Mouse (Mus musculus): ENCODE data around the gene Epb41l1. TPM values are rescaled to one million over a fixed set of nuclear protein-coding genes. Genes with fewer than 3 reads are reported as not detected.
A peak's percentile ranks its signal among the peaks of the same experiment; 100 is the strongest.

Epb41l1 gene
- polyA plus RNA-seq, 1 experiment from 2014 or later, result 4.5 TPM

DNA sequence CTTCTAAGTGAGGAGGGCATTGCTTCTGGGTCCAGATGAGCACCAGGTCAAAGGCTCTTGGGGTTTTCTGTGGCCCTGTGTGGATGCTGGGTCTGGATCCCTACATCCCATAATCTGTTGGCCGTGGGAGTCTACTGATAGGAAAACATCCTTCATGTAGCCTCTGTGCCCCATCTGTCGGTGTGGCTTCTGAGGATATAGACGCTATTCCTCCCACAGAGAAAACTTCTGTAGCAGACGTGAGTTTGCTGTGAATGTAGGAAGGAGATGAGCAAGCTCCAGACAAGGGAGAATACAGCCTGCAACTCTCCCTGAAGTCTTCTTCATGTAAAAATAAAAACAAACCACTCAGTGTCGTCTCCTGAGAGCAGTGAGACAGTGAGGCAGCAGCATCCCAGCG, 97.6 kb downstream of the Epb41l1 start:
- Histone ChIP-seq H3K9me3 (no peaks in the 10 kb centered on the region), H3K9ac (peak overlapping the region; percentile 1; the same call in 1 of the 2 replicates), H3K4me1 (peaks cover 4% of the 10 kb centered on the region; the same call in 1 of the 2 replicates), H3K27ac (no peak overlapping the region), H3K27me3 (no peaks in the 10 kb centered on the region), H3K36me3 (peaks cover 63% of the 10 kb centered on the region), H3K4me2 (no peak overlapping the region), H3K4me3 (no peak overlapping the region)
- 87% methylated on average over 6 of the region's 6 CpGs for WGBS
- ATAC-seq (ENCODE audit: insufficient number of reproducible peaks, insufficient read depth, low FRiP score, low TSS enrichment, low read depth), result no peak

DNA sequence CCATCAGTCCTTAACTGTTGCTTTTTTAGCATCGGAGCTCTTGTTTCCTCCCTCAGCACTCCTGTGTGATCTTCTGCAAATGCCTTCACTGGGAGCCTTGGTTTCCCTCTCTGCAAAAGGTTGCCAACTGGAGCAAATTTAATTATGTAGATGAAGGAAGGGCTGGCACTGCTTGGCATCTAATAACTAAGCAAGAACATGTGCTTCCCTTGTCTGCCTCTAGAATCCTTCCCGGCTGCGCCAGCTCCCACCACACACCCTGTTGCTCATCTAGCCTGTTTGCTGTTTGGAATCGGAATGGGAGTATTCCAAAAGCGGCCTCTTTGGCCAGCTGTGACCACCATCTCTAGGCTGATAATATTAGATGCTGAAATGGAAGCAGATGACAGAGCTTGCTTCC, 98.9 kb downstream of the Epb41l1 start:
- H3K36me3 ChIP-seq, result peaks cover 63% of the 10 kb centered on the region
- ATAC-seq (ENCODE audit: insufficient number of reproducible peaks, insufficient read depth, low FRiP score, low TSS enrichment, low read depth), result no peak
- peaks cover 4% of the 10 kb centered on the region; the same call in 1 of the 2 replicates for H3K4me1 ChIP-seq
- WGBS, result 84% methylated on average over 5 of the region's 5 CpGs
- no peaks in the 10 kb centered on the region for H3K27me3 ChIP-seq
- no peak overlapping the region for H3K27ac ChIP-seq
- H3K9me3 ChIP-seq, result no peaks in the 10 kb centered on the region
- H3K4me2 ChIP-seq, result no peak overlapping the region
- 0 out of 2 replicates have a peak overlapping the region, but pooled peaks have one; percentile 0 for H3K9ac ChIP-seq
- H3K4me3 ChIP-seq, result no peak overlapping the region

DNA sequence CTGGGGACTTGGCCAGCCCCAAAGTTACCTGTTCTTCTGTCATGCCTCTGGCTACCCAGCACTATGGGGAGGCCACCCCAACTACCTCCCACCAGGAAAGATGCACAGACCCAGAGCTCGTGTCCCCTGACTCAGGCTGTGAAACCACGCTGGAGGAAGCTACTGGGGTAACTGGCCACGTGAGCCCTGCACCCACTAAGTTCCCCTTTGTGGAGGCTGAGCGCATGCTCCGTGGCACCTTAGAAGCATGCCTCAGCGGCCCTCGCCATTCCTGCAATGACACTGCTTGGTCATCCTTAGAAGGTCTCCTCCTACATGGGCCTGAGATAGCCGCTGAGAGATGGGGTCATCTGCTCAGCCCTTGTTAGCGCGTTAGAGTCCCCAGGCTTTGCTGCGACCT, 102.3 kb downstream of the Epb41l1 start:
- WGBS, result 83% methylated on average over 11 of the region's 11 CpGs
- no peak overlapping the region for H3K9ac ChIP-seq
- no peak overlapping the region for H3K27ac ChIP-seq
- H3K9me3 ChIP-seq, result no peaks in the 10 kb centered on the region
- H3K27me3 ChIP-seq, result no peaks in the 10 kb centered on the region
- H3K4me3 ChIP-seq, result no peak overlapping the region
- ATAC-seq (ENCODE audit: insufficient number of reproducible peaks, insufficient read depth, low FRiP score, low TSS enrichment, low read depth), result no peak
- H3K36me3 ChIP-seq, result peaks cover 71% of the 10 kb centered on the region
- peaks cover 4% of the 10 kb centered on the region; the same call in 1 of the 2 replicates for H3K4me1 ChIP-seq
- H3K4me2 ChIP-seq, result no peak overlapping the region

DNA sequence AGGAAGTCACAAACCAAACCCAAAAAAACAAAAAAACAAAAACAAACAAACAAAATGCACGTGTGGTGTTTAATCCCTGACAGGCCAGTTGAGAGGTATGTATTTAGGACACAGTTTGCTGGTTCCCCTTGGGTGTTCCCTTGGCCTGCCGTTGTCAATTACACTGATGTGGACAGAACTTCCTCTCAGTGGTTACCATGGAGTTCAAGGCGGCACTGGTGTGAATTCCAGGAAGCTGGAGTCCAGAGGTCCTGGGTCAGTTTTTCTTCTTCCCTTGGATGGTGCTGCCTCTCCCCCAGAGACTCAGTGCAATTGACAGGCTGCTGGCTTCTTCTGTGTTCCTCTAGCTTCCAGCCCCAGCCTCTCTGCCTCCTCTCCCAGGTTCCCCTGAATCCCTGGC, 103.4 kb downstream of the Epb41l1 start:
- Histone ChIP-seq H3K36me3 (peaks cover 65% of the 10 kb centered on the region), H3K27ac (no peak overlapping the region), H3K9ac (no peak overlapping the region), H3K4me2 (no peak overlapping the region), H3K4me3 (no peak overlapping the region), H3K9me3 (no peaks in the 10 kb centered on the region), H3K4me1 (peaks cover 4% of the 10 kb centered on the region; the same call in 1 of the 2 replicates), H3K27me3 (no peaks in the 10 kb centered on the region)
- ATAC-seq (ENCODE audit: insufficient number of reproducible peaks, insufficient read depth, low FRiP score, low TSS enrichment, low read depth), result no peak
- WGBS, result 29% methylated on average over 3 of the region's 3 CpGs

DNA sequence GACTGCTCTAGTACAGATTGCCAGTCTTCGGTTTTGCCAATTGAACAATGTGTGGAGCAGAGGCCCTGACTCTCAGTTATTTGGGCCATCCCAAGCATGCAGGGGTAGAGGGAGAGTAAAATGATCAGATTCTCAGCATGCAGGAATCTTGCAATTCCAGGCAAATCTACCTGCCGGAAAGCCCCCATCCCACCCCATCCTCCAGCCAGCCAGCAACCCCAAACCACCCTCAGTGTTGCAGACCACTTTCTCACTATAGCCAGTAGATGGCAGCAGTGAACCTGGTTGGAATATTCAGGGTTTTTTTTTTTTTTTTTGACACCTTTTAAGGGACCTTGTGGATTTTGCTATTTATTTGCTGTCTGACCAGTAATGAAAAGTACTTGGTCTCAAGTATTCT, 109.0 kb downstream of the Epb41l1 start:
- ATAC-seq (ENCODE audit: insufficient number of reproducible peaks, insufficient read depth, low FRiP score, low TSS enrichment, low read depth), result no peak
- 62% methylated on average over 2 of the region's 2 CpGs for WGBS
- H3K27ac ChIP-seq, result no peak overlapping the region
- H3K36me3 ChIP-seq, result peaks cover 57% of the 10 kb centered on the region
- no peak overlapping the region for H3K4me2 ChIP-seq
- H3K27me3 ChIP-seq, result no peaks in the 10 kb centered on the region
- H3K9ac ChIP-seq, result no peak overlapping the region
- no peaks in the 10 kb centered on the region for H3K4me1 ChIP-seq
- no peaks in the 10 kb centered on the region for H3K9me3 ChIP-seq
- H3K4me3 ChIP-seq, result no peak overlapping the region

DNA sequence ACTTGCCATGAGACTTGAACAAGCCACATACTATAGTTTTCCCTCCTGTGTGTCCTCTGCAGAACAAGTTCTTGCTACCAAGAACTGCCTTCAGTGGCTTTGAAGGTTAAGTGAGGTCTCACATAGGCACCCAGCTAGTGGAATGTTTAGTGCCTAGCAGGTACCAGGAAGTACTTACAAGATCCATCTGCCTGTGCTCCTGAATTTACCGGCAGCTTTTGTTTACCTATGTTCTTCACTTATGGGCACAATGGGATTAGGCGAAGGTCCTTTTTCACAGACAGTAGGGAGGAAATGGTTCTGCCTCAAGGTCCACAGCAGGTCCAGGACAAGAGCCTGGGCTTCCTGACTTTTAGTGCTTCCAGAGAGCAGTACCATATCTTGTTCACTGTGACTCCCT, 112.5 kb downstream of the Epb41l1 start:
- Histone ChIP-seq H3K4me2 (no peak overlapping the region), H3K27ac (no peak overlapping the region), H3K4me3 (no peak overlapping the region), H3K27me3 (no peaks in the 10 kb centered on the region), H3K9ac (no peak overlapping the region), H3K36me3 (peaks cover 52% of the 10 kb centered on the region), H3K4me1 (no peaks in the 10 kb centered on the region), H3K9me3 (no peaks in the 10 kb centered on the region)
- 78% methylated on average over 2 of the region's 2 CpGs for WGBS
- ATAC-seq (ENCODE audit: insufficient number of reproducible peaks, insufficient read depth, low FRiP score, low TSS enrichment, low read depth), result no peak

DNA sequence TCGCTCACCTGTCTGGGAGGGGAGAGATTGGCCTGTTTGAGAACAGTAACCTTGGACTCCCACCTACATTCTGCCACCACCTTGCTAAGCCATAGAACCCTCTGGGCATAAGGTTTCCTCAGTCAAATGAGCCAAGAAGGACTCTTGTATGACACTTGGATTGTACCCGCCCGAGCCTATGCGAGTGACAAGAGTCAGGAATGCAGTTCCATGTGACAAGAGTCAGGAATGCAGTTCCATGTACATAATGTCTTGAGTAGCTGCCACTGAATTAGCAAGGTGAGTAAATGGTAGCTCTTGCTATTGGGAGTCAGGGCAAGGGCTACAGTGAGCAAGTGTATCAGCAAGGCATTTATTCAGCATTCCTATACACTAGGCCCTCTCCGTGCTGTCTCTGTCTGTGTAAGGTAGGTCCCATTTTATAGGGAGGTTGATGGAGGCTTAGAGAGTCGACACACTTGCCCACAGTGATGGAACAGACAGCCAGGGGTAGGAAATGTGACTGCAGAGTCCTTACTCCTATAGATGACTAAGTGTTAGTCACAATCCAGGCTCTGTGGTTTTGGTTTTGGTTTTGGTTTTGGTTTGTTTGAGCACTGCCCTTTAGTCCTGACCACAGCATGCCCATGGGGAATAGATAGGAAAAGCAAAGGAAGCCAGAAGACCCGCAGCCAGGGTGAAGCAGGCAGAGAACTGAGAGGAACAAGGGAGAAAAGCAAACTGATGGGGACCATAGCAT, 118.3 kb downstream of the Epb41l1 start:
- no peak for ATAC-seq (ENCODE audit: insufficient number of reproducible peaks, insufficient read depth, low FRiP score, low TSS enrichment, low read depth)
- H3K9ac ChIP-seq, result no peak overlapping the region
- H3K4me1 ChIP-seq, result no peaks in the 10 kb centered on the region
- H3K27ac ChIP-seq, result no peak overlapping the region
- H3K4me2 ChIP-seq, result no peak overlapping the region
- no peaks in the 10 kb centered on the region for H3K27me3 ChIP-seq
- H3K4me3 ChIP-seq, result no peak overlapping the region
- peaks cover 41% of the 10 kb centered on the region for H3K36me3 ChIP-seq
- WGBS, result 85% methylated on average over 7 of the region's 7 CpGs
- no peaks in the 10 kb centered on the region for H3K9me3 ChIP-seq

DNA sequence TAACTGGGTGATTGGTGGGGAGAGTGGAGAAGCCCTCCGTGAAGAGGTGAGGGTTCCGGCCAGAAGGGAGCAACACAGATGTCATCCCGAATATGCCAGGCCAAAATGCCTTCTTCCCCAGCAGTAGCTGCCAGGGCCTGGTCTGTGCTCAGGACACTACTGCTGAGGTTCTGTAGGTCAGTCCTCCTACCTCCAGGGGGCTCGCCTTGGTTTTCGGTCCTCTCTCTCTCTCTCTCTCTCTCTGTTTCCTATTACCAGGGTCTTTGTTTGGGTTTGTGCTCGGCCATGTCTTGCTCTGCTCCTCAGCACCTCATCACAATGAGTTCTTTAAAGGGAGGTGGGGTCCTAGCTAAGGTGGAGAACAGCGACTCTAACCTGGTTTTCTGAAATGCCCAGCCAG, 120.3 kb downstream of the Epb41l1 start:
- H3K9ac ChIP-seq, result no peak overlapping the region
- H3K27me3 ChIP-seq, result no peaks in the 10 kb centered on the region
- H3K27ac ChIP-seq, result no peak overlapping the region
- no peak overlapping the region for H3K4me2 ChIP-seq
- H3K4me1 ChIP-seq, result no peaks in the 10 kb centered on the region
- H3K9me3 ChIP-seq, result no peaks in the 10 kb centered on the region
- ATAC-seq (ENCODE audit: insufficient number of reproducible peaks, insufficient read depth, low FRiP score, low TSS enrichment, low read depth), result no peak
- H3K36me3 ChIP-seq, result peaks cover 28% of the 10 kb centered on the region
- 82% methylated on average over 7 of the region's 7 CpGs for WGBS
- no peak overlapping the region for H3K4me3 ChIP-seq

DNA sequence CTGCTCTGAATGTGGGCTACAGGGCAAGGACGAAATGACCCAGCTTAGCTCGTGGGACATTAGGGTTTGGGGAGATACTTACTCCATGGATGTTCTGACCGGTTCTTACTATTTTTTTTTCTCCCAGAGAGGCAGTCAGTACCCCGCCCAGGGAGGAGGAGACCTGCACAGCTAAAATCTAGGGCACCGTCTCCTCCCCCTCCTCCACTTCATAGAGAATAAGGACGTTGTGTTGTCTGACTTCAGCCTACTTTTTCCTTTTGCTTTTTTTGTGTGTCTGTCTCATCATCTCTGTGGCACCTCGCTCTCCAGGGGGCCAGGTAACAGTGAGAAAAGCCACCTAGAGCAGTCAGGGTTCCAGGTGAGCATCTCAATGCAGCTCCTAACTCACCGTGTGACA, 121.7 kb downstream of the Epb41l1 start:
- no peak for ATAC-seq (ENCODE audit: insufficient number of reproducible peaks, insufficient read depth, low FRiP score, low TSS enrichment, low read depth)
- H3K9me3 ChIP-seq, result no peaks in the 10 kb centered on the region
- no peak overlapping the region for H3K9ac ChIP-seq
- no peak overlapping the region for H3K27ac ChIP-seq
- H3K27me3 ChIP-seq, result no peaks in the 10 kb centered on the region
- H3K4me1 ChIP-seq, result peaks cover 3% of the 10 kb centered on the region
- H3K4me2 ChIP-seq, result no peak overlapping the region
- no peak overlapping the region for H3K4me3 ChIP-seq
- H3K36me3 ChIP-seq, result peaks cover 21% of the 10 kb centered on the region
- whole genome bisulfite sequencing, result 78% methylated on average over 8 of the region's 8 CpGs

DNA sequence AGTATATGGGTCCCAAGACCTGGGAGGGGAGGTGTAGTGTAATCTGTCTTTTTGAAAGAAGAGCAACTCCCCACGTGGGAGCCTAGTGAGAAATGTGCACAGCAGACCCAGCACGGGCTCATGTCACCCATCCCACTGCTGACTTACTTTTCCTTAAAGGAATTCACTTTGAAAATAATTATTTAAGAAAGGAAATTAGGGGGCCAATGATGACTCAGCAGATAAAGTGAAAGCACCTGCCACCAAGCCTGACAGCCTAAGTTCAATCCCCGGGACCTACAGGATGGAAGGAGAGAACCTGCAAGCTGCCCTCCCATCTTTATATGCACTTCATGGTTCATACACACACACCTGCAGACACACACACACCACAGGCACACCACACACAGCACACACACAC, 123.1 kb downstream of the Epb41l1 start:
- Histone ChIP-seq H3K4me3 (no peak overlapping the region), H3K27ac (no peak overlapping the region), H3K9me3 (no peaks in the 10 kb centered on the region), H3K9ac (no peak overlapping the region), H3K4me2 (no peak overlapping the region), H3K36me3 (peaks cover 10% of the 10 kb centered on the region), H3K4me1 (peaks cover 12% of the 10 kb centered on the region), H3K27me3 (no peaks in the 10 kb centered on the region)
- WGBS, result 72% methylated on average over 3 of the region's 3 CpGs
- no peak for ATAC-seq (ENCODE audit: insufficient number of reproducible peaks, insufficient read depth, low FRiP score, low TSS enrichment, low read depth)

DNA sequence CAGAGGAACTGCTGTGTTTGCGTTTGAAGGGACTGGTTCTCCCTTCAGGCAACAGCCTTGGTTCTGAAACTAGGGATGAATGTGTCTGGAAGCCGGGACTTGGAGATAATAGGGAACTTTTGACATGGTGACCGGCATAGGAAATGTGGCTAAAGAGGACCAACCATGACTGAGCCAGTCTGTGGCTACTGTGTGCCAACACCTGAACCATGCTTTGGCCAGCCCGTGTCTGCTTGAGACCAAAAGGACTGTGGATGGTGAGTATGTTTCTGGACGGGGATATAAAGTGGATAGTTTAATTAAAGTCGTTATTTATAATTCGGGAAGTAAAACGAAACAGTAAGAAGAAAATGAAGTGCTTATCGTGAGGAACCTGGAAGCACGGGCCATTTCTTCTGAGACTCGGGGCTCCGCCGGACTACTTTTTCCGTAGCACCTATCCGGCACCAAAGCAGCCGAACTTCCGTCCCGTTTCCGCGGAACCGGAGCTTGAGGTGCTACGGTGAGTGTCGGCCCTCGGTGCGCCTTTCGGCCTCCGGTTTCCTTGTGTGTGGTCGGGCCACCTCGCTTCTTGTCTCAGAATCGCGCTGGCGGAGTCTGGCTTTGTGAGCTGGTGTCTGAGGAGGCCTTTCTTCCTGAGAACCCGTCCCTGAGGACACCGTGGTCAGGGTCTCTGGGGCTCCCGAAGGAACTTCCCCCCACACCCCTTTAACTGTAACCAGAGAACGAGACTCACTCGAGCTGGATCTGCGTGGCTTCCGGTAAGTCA, 126.6 kb downstream of the Epb41l1 start, which contains the start of gene Aar2:
TSS of gene Aar2 (plus strand) at position 462 of the 769 bp plus-strand sequence.
- Histone ChIP-seq H3K27me3 (no peaks in the 10 kb centered on the region), H3K36me3 (peaks cover 22% of the 10 kb centered on the region), H3K27ac (peak within 1 kb of the TSS; percentile 74), H3K4me1 (peaks cover 20% of the 10 kb centered on the region), H3K9ac (peak within 1 kb of the TSS; percentile 88), H3K9me3 (no peaks in the 10 kb centered on the region), H3K4me3 (peak within 1 kb of the TSS; percentile 87), H3K4me2 (peak within 1 kb of the TSS; percentile 79)
- 5% methylated on average over 39 of the region's 39 CpGs for WGBS
- ATAC-seq (ENCODE audit: insufficient number of reproducible peaks, insufficient read depth, low FRiP score, low TSS enrichment, low read depth), result peak; percentile 67; the same call in 1 of the 2 replicates

DNA sequence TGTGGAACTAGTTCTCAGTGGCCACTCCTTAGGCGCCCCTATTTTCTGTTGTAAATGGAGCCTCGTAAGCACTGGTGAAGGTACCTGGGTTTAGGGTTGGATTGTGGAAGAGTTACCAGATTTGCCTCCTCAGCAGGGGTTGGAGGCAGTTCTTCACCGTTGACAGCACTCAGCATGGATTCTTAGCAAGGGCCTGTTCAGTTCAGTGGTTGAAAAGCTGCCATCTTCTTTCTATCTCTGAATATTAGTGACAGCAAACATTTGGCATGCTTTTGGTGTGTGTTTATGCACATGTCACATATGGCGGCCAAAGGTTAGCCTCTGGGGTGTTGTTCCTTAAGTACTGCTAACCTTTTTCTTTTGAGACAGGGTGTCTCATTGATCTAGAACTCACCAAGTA, 131.7 kb downstream of the Epb41l1 start:
- peaks cover 64% of the 10 kb centered on the region for H3K36me3 ChIP-seq
- H3K9me3 ChIP-seq, result no peaks in the 10 kb centered on the region
- H3K4me1 ChIP-seq, result peaks cover 16% of the 10 kb centered on the region
- no peak overlapping the region for H3K9ac ChIP-seq
- ATAC-seq (ENCODE audit: insufficient number of reproducible peaks, insufficient read depth, low FRiP score, low TSS enrichment, low read depth), result no peak
- 90% methylated on average over 4 of the region's 4 CpGs for WGBS
- no peak overlapping the region for H3K27ac ChIP-seq
- no peak overlapping the region for H3K4me2 ChIP-seq
- no peak overlapping the region for H3K4me3 ChIP-seq
- no peaks in the 10 kb centered on the region for H3K27me3 ChIP-seq
